Mouse (Mus musculus) neural tube, embryonic 13.5 days (tissue): Measurements from ENCODE around the gene Myom1. TPM values are rescaled to one million over a fixed set of nuclear protein-coding genes. Genes with fewer than 3 reads are reported as not detected.

ENCODE experiments used
- ATAC-seq: fragments of 200-750 bp; cut with Nextera tagmentation; 2 replicates; pipeline ENCODE4 v1.8.0; 2017; ENCODE audit warnings: low read depth, mild to moderate bottlenecking, moderate TSS enrichment, moderate library complexity
- H3K27ac ChIP-seq: fragments of 300-500 bp; sonication (generic); replicated peaks from 2 replicates; pipeline ENCODE4 v1.5.1; 2015; ENCODE audit warnings: moderate library complexity, mild to moderate bottlenecking, inconsistent platforms
- H3K27me3 ChIP-seq: fragments of 300-500 bp; sonication (generic); 2 replicates; pipeline ENCODE4 v1.6.1; 2015; ENCODE audit warnings: mild to moderate bottlenecking, inconsistent platforms
- H3K36me3 ChIP-seq: fragments of 300-500 bp; sonication (generic); 2 replicates; pipeline ENCODE4 v1.6.1; 2015; ENCODE audit warnings: mild to moderate bottlenecking, inconsistent platforms
- H3K4me1 ChIP-seq: fragments of 300-500 bp; sonication (generic); replicated peaks from 2 replicates; pipeline ENCODE4 v1.6.1; 2015; ENCODE audit warnings: inconsistent platforms
- H3K4me2 ChIP-seq: fragments of 300-500 bp; sonication (generic); 2 replicates; pipeline ENCODE4 v1.6.1; 2015; ENCODE audit warnings: inconsistent platforms, mild to moderate bottlenecking, moderate library complexity
- H3K4me3 ChIP-seq: fragments of 300-500 bp; sonication (generic); 2 replicates; pipeline ENCODE4 v1.5.1; 2015; ENCODE audit warnings: mild to moderate bottlenecking, inconsistent platforms
- H3K9ac ChIP-seq: fragments of 300-500 bp; sonication (generic); 2 replicates; pipeline ENCODE4 v1.6.1; 2015; ENCODE audit warnings: moderate library complexity, mild to moderate bottlenecking, inconsistent platforms
- H3K9me3 ChIP-seq: fragments of 300-500 bp; sonication (generic); 2 replicates; pipeline ENCODE4 v1.6.1; 2016; ENCODE audit warnings: inconsistent platforms
- WGBS: fragments of 180-500 bp; shearing (Covaris S2); methylation state at CpG from one replicate; pipeline ENCODE4 v1.1.7; 2015; 5-methylcytosine and 5-hydroxymethylcytosine counted together
- polyA plus RNA-seq: library from polyadenylated mRNA; unstranded; fragments of >200 nt; fragmentation: Nextera tagmentation; extraction: Ambion mirVana; gene quantifications from 2 replicates; pipeline ENCODE4 v1.2.1, GENCODE M21; 2015

The Myom1 gene
- polyA plus RNA-seq, 1 experiment from 2014 or later: 1.7 TPM

GRCm38 (mm10) chr17:71098606-71099005 is 96.2 kb downstream of the Myom1 start:
- H3K27me3 ChIP-seq: no peaks in the 10 kb centered on the region
- H3K9ac ChIP-seq: no peak overlapping the region
- H3K36me3 ChIP-seq: no peaks in the 10 kb centered on the region
- 90% methylated on average over 3 of the region's 3 CpGs for WGBS
- H3K27ac ChIP-seq: no peak overlapping the region
- no peaks in the 10 kb centered on the region for H3K4me1 ChIP-seq
- H3K4me3 ChIP-seq: no peak overlapping the region
- no peak overlapping the region for H3K4me2 ChIP-seq
- no peaks in the 10 kb centered on the region for H3K9me3 ChIP-seq
- ATAC-seq: no peak

GRCm38 (mm10) chr17:71102571-71103551 is 100.4 kb downstream of the Myom1 start:
- Histone ChIP-seq H3K4me1 (no peaks in the 10 kb centered on the region), H3K4me3 (no peak overlapping the region), H3K27me3 (no peaks in the 10 kb centered on the region), H3K4me2 (no peak overlapping the region), H3K9me3 (no peaks in the 10 kb centered on the region), H3K9ac (no peak overlapping the region), H3K36me3 (no peaks in the 10 kb centered on the region), H3K27ac (no peak overlapping the region)
- WGBS: 67% methylated on average over 17 of the region's 17 CpGs
- ATAC-seq: no peak

DNA sequence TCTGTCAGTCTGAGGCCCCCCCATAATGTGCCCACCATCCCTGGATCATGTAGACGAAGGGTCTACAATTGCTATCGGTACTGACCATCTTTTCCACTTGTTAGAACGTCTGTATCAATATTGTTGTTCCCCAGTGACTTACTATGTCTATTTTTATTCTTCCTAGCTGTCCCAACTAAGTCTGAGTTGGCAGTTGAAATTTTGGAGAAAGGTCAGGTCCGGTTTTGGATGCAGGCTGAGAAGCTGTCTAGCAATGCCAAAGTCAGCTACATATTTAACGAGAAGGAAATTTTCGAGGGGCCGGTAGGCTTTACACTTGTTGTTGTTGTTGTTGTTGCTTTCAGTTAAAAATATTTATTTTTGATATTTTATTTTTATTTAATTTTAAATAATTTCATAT is 102.9 kb downstream of the Myom1 start:
- H3K9ac ChIP-seq: no peak overlapping the region
- ATAC-seq: no peak
- 96% methylated on average over 7 of the region's 7 CpGs for WGBS

GRCm38 (mm10) chr17:71106250-71106649 is 103.8 kb downstream of the Myom1 start:
- H3K4me1 ChIP-seq: no peaks in the 10 kb centered on the region
- no peak for ATAC-seq
- no peaks in the 10 kb centered on the region for H3K27me3 ChIP-seq
- no peak overlapping the region for H3K9ac ChIP-seq
- H3K27ac ChIP-seq: no peak overlapping the region
- no peaks in the 10 kb centered on the region for H3K36me3 ChIP-seq
- no peak overlapping the region for H3K4me2 ChIP-seq
- H3K4me3 ChIP-seq: no peak overlapping the region
- WGBS: 82% methylated on average over 8 of the region's 8 CpGs
- no peaks in the 10 kb centered on the region for H3K9me3 ChIP-seq

More for the DNA sequence above, 102.9 kb downstream of the Myom1 start:
- Histone ChIP-seq H3K36me3 (no peaks in the 10 kb centered on the region), H3K27me3 (no peaks in the 10 kb centered on the region), H3K9me3 (no peaks in the 10 kb centered on the region), H3K27ac (no peak overlapping the region), H3K4me3 (no peak overlapping the region), H3K4me2 (no peak overlapping the region), H3K4me1 (no peaks in the 10 kb centered on the region)

GRCm38 (mm10) chr17:71110753-71111265 is 108.4 kb downstream of the Myom1 start:
- WGBS: 58% methylated on average over 6 of the region's 6 CpGs
- H3K9ac ChIP-seq: no peak overlapping the region
- H3K27me3 ChIP-seq: no peaks in the 10 kb centered on the region
- no peak overlapping the region for H3K27ac ChIP-seq
- H3K4me3 ChIP-seq: no peak overlapping the region
- no peaks in the 10 kb centered on the region for H3K36me3 ChIP-seq
- ATAC-seq: no peak
- no peaks in the 10 kb centered on the region for H3K4me1 ChIP-seq
- no peak overlapping the region for H3K4me2 ChIP-seq
- H3K9me3 ChIP-seq: no peaks in the 10 kb centered on the region

GRCm38 (mm10) chr17:71112689-71113088 is 110.3 kb downstream of the Myom1 start:
- no peaks in the 10 kb centered on the region for H3K9me3 ChIP-seq
- no peak overlapping the region for H3K4me2 ChIP-seq
- H3K4me1 ChIP-seq: no peaks in the 10 kb centered on the region
- H3K27me3 ChIP-seq: no peaks in the 10 kb centered on the region
- H3K4me3 ChIP-seq: no peak overlapping the region
- no peak for ATAC-seq
- H3K9ac ChIP-seq: no peak overlapping the region
- H3K36me3 ChIP-seq: no peaks in the 10 kb centered on the region
- H3K27ac ChIP-seq: no peak overlapping the region
- WGBS: 85% methylated on average over 3 of the region's 3 CpGs

- Histone ChIP-seq H3K4me3 (no peak overlapping the region), H3K27ac (no peak overlapping the region), H3K4me1 (no peaks in the 10 kb centered on the region), H3K4me2 (no peak overlapping the region), H3K9ac (no peak overlapping the region), H3K36me3 (no peaks in the 10 kb centered on the region), H3K27me3 (no peaks in the 10 kb centered on the region), H3K9me3 (no peaks in the 10 kb centered on the region)
- 81% methylated on average over 4 of the region's 4 CpGs for WGBS
- no peak for ATAC-seq
Observed at GRCm38 (mm10) chr17:71114282-71114681, 111.8 kb downstream of the Myom1 start.

DNA sequence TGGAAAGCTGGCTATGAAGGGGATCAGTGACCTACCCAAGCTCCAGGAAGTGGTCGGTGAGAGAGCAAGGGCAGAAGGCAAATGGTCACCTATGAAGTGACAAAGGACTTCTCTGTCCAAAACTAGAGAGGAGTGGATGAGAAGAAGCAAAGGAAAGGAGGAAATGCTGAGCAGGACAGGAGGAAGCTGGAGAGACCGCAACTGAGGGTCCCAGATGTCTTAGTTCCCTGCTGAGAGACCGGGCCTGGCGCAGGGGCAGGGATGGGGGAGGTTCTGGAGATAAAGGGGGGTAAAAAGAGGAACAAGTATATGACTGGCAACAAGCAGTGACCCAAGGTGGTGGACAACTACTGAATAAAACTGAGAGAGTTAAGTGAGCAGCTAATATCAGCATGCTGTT is 115.5 kb downstream of the Myom1 start:
- Histone ChIP-seq H3K27me3 (no peaks in the 10 kb centered on the region), H3K4me3 (no peak overlapping the region), H3K36me3 (no peaks in the 10 kb centered on the region), H3K4me1 (no peaks in the 10 kb centered on the region), H3K27ac (no peak overlapping the region), H3K9me3 (no peaks in the 10 kb centered on the region), H3K4me2 (no peak overlapping the region), H3K9ac (no peak overlapping the region)
- no peak for ATAC-seq
- 81% methylated on average over 4 of the region's 4 CpGs for WGBS

DNA sequence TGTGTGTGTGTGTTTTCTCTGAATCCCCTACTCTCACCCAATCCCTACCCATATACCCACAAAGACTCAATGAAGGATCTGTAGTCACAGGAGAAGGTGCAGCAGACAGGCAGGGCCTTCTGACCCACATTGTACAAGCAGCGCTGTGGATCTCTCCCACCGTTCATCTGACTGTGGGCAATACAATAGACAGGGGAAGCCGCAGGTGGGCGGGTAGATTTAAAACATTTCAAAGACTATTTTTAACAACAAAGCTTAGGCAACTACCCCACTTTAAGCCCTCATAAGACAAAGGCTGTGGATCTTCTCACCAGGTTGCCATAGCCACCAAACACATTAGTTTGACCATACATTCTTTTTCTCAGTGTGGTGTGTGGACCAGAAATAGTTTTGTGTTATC is 116.2 kb downstream of the Myom1 start:
- no peak overlapping the region for H3K9ac ChIP-seq
- WGBS: 65% methylated on average over 4 of the region's 4 CpGs
- no peak overlapping the region for H3K4me2 ChIP-seq
- no peaks in the 10 kb centered on the region for H3K9me3 ChIP-seq
- H3K27me3 ChIP-seq: no peaks in the 10 kb centered on the region
- no peak overlapping the region for H3K27ac ChIP-seq
- ATAC-seq: no peak
- no peaks in the 10 kb centered on the region for H3K4me1 ChIP-seq
- no peaks in the 10 kb centered on the region for H3K36me3 ChIP-seq
- H3K4me3 ChIP-seq: no peak overlapping the region

DNA sequence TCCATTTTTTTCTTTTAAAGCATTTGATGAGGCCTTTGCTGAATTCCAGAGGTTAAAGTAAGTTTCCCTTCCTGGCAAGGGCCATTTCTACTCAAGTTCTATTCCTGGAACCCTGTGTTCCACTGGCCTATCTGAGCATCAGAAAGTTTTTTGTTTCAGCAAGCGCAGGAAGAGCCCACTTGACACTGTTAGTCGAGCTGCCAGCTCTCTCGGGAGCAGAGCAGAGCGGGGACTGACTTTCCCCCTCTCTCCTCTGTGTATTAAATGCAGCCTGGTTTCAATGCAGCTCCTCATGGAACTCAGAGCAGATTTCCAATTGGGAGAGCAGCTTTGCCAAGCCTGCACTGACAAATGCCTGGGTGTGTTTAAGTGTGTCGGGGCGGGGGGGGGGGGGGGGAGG is 118.2 kb downstream of the Myom1 start:
- Histone ChIP-seq H3K36me3 (no peaks in the 10 kb centered on the region), H3K9me3 (no peaks in the 10 kb centered on the region), H3K27ac (no peak overlapping the region), H3K4me1 (peaks cover 6% of the 10 kb centered on the region), H3K4me3 (no peak overlapping the region), H3K4me2 (no peak overlapping the region), H3K27me3 (no peaks in the 10 kb centered on the region), H3K9ac (no peak overlapping the region)
- ATAC-seq: no peak
- WGBS: 66% methylated on average over 4 of the region's 6 CpGs

- no peak overlapping the region for H3K4me3 ChIP-seq
- H3K9me3 ChIP-seq: no peaks in the 10 kb centered on the region
- H3K4me2 ChIP-seq: no peak overlapping the region
- H3K4me1 ChIP-seq: peaks cover 8% of the 10 kb centered on the region
- no peak overlapping the region for H3K27ac ChIP-seq
- H3K36me3 ChIP-seq: no peaks in the 10 kb centered on the region
- no peaks in the 10 kb centered on the region for H3K27me3 ChIP-seq
- no peak for ATAC-seq
- no peak overlapping the region for H3K9ac ChIP-seq
- 82% methylated on average over 8 of the region's 8 CpGs for WGBS
Observed at GRCm38 (mm10) chr17:71124061-71124670, 121.7 kb downstream of the Myom1 start.

DNA sequence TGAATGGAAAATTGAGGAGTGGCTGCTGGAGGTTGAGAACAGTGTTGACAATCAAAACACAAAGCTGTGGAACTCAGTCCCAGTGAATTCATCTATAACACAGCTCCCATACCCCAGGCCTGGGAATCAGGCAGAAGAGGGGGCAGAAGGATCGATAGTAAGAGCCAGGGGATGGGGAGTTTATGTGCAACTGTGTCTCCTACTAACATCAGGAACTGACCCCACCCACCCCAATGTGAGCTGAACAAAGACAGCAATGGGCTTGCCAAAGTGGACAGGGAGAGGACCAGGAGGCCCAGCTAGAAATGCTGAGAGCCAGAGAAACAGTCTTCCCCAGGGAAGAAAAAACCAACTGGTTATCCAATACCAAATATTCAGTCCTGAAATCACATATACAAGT is 122.2 kb downstream of the Myom1 start:
- H3K4me1 ChIP-seq: peaks cover 11% of the 10 kb centered on the region
- no peaks in the 10 kb centered on the region for H3K9me3 ChIP-seq
- WGBS: 80% methylated on average over 1 of the region's 1 CpGs
- H3K27me3 ChIP-seq: no peaks in the 10 kb centered on the region
- no peak overlapping the region for H3K27ac ChIP-seq
- no peaks in the 10 kb centered on the region for H3K36me3 ChIP-seq
- no peak overlapping the region for H3K9ac ChIP-seq
- ATAC-seq: no peak
- no peak overlapping the region for H3K4me3 ChIP-seq
- H3K4me2 ChIP-seq: no peak overlapping the region
